Mouse (Mus musculus) thymus, adult 2 months (tissue): ENCODE measurements at regions not wholly inside any gene's neighbourhood (a gene's known extent, or its start where the extent isn't known, plus 50 kb on each side); places are given as distances from the start of the nearest gene placed in this dataset.

Experiments
- CTCF ChIP-seq: fragments of 200-500 bp; IDR thresholded peaks from 2 replicates; pipeline ENCODE4 v1.5.1; 2012; ENCODE audit warnings: mild to moderate bottlenecking, control low read depth, low read length, moderate library complexity, borderline replicate concordance; ENCODE audit not compliant: control insufficient read depth, poor library complexity, insufficient read depth; ENCODE audit errors: extremely low read depth
- POLR2A ChIP-seq: fragments of 200-500 bp; IDR thresholded peaks from 2 replicates; pipeline ENCODE4 v1.6.1; 2012; ENCODE audit warnings: mild to moderate bottlenecking, low read length, control low read depth, moderate library complexity; ENCODE audit not compliant: control insufficient read depth, poor library complexity, insufficient read depth; ENCODE audit errors: extremely low read depth

DNA sequence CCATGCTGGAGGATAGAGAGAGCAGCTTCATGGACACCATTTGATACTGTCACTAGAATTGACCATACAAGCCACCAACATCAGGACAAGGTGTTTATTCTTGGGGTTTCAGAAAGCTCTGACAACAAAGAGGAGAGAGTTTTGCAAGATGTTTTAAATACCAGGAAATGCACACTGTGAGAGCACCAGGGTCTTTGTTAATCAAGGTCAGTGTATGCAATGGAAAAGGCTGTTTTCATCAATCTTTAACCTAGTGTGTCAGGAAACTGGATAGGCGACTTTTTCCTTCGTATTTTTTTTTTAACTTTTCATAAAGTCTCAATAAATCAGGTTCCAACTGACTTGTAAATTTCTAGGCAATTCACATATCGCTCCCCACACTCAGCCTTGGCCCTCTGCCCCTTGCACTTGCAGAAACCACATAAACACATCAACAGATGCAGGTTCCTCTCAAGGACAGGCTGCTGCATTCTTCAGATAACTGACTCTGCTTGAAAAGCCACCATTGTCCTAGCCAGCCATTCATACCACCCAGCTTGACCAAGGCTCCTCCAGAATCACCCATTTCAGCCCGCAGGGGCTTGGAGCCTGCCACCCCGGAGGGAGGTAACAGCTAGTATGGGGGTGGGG lies 132.9 kb upstream of the Egflam start:
- TF ChIP-seq CTCF = no peak
- TF ChIP-seq POLR2A = no peak
